Mouse (Mus musculus): ENCODE measurements around the gene Atp2c2. TPM values are rescaled to one million over a fixed set of nuclear protein-coding genes. Genes with fewer than 3 reads are reported as not detected.

Gene Atp2c2
- total RNA-seq, 2 experiments from 2014 or later = 0.14 TPM; not detected in 1

- no peak for DNase-seq (ENCODE audit: low spot score)
Measured at GRCm38 (mm10) chr8:119784141-119784574, 84.3 kb downstream of the Atp2c2 start.

DNA sequence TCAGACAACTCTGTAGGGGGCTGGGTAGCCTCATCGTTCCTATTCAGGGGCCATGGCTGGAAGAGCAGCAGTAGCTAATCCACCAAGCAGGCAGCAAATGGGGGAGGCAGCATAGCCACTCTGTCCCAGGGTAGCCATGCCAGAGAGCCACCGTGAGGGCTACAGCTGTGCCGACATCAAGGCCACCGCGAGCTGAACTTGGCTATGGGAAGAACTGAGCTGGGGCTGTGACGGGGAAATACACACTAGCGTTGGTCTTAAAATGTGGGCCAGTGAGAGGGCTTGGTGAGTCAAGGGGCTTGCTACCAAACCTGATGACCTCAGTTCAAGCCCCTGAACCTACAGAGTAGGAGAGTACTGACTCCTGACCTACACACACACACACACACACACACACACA, 84.9 kb downstream of the Atp2c2 start:
- DNase-seq (ENCODE audit: low spot score) = no peak

- DNase-seq (ENCODE audit: low spot score) = no peak
Measured at GRCm38 (mm10) chr8:119785764-119786405, 86.1 kb downstream of the Atp2c2 start.

DNA sequence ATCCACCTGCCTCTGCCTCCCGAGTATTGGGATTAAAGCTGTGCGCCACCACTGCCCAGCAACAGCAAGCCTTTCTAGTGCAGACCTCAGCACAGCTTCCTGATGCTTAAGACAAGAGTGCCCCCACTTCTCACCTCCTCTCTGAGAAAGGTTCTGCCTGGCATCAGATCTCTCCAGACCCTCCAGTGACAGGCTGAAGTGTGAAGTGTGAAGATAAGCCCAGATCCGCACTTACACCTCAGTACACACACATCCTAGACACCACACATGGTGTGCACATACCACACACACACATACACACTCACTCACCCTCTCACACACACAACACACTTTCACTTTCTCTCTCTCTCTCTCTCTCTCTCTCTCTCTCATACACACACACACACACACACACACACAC, 87.1 kb downstream of the Atp2c2 start:
- DNase-seq (ENCODE audit: low spot score) = no peak

GRCm38 (mm10) chr8:119787341-119787740, 87.5 kb downstream of the Atp2c2 start:
- DNase-seq (ENCODE audit: low spot score) = no peak

DNA sequence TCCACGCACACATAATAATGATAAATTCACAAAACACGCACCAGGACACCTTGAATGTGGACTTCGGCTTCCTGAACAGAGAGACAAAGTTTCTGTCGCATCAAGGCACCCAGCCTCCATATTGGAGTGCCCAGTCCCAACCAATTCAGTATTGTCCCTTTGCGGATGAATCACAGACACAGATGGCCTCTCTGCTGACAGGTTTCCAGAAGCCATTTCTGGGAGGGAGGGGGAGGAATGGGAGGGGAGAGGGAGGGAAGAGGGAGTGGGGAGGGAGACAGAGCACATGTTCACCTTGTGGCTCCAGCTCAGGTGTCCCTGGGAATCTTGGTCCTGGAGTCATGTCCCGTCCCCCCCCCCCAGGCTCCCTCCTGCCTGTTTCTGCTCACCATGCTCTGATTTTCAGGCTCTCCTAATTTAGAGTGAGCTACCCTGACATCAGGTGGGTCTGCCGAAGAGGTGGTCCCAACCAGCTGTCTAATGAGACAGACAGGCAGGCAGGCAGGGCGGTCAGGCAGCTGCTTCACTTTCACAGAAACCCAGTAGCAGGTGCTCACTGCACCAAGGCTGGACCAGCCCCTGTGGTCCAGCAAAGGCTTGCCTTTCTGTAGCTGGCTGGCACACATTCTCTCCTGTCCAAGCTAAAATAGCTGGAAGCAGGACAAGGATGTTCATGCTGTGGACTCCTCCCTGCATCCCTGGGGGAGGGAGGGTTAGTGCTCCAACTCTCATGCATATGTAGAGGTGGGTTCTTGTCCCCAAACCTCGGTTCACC, 89.0 kb downstream of the Atp2c2 start:
- no peak for DNase-seq (ENCODE audit: low spot score)

GRCm38 (mm10) chr8:119789581-119789980, 89.8 kb downstream of the Atp2c2 start:
- no peak for DNase-seq (ENCODE audit: low spot score)

DNA sequence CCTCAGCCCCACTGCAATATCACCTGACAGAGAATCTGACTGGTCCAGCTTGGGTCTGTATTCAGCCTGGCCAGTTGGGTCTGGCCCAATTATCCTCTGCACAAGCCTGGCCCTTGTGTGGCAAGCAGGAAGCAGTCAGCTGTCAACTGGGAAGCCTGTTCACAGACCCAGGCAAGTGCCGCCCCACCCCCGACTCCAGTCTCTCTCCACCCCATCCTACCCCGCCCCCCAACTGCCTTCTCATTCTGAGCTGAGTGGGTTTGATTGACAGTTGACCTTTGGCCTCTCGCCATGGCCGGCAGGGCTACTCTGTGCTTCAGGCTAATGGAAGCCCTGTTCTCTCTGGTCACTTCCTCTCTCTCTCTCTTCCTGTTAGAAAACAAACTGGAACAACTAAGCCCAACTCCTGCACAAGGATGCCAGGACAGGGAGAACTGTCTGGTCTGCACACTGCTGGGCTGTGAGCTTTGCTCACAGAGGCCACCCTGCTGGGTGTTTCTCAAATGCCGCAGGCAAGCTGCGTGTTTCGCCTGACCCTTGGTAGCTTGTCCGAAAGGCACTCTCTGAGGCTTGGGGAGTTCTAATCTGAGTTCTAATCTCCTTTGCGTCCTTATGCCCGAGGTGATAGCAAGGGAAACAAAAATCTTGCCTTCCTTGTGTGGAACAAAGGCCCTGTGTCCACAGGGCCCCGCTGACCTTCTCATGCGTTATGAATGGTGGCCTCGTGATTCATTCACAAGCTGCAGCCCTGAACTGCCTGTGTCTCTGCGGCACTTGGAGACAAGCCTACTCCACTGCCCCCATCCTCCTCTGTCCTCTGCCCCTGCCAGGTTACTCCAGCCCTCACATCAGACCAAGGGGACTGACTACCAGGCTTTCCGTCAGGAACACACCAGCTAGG, 92.2 kb downstream of the Atp2c2 start:
- DNase-seq (ENCODE audit: low spot score) = no peak

DNA sequence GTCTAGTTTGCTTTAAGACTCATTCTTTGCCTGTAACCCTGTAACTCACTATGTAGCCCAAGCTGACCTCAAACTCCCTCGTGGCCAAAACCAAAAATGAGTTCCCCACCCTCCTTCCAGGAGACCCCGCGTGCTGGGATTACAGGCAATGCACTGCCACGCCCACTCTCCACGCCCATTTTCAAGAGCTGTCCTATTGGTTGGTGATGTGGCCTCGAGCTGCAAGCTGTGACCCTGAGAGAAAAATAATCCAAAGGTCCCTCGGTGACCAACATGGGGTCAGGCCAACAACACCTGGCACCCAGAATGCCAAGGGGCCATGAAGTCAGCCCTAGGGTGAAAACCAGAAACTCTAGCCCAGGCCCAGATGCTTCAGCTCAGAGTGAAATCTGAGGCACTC, 94.9 kb downstream of the Atp2c2 start:
- no peak for DNase-seq (ENCODE audit: low spot score)

- DNase-seq (ENCODE audit: low spot score) = no peak
Measured at GRCm38 (mm10) chr8:119795651-119796050, 95.8 kb downstream of the Atp2c2 start.

DNA sequence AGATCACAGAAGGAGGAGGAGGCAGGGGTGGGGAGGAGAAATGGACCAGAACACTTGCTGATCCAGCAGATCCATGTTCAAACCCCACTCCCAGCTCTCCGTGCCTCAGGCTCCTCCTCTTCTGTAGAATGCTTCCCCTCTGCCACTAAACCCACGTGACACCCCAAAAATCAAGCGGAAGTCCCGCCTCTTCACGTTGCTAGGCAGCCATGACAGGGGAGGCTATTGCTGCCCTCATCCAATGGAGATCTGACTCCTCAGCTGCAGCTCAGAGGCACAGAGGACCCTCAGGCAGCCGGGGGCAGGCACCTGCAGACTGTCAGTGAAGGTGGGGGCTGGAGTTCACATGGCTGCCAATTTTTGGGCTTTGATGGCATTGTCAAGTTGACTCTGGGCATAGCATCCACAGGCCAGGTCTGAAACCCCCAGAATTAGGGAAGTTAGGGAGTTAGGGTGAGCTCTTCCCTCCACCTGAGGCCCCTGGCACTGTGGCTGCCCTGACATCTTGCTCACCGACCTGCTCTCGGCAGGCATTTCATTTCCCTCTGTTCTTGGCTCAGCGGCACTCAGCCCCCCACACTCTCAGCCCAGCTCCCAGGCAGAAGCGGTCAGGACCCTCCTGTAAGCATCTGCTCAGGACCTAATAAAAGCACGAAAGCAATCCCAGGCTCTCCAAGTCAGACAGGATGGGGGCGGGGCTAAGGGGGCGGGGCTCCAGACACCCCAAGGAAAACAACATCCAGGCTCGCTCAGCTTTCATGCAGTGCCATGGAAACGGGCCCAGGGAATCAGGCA, 98.6 kb downstream of the Atp2c2 start:
- no peak for DNase-seq (ENCODE audit: low spot score)

GRCm38 (mm10) chr8:119798965-119799264, 99.1 kb downstream of the Atp2c2 start:
- no peak for DNase-seq (ENCODE audit: low spot score)

DNA sequence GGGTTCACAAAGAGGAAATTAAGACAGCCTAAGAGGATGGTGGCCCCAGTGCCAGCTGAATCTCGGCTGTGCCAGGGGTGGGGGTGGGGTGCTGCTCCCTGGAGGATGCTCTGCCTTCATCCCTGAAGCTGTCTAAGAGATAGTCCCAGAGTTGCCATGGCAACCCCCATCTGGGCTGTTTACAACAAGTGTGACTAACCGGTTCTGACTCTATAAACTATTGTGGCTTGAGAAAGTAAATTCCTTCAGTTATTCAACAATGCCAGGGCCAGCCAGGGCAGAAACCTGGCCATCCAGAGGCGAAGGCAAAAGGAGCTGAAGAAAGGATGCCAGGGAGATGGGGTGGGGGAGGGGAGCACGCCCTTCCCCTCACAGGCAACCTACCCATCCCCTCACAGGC, 101.4 kb downstream of the Atp2c2 start:
- no peak for DNase-seq (ENCODE audit: low spot score)

DNA sequence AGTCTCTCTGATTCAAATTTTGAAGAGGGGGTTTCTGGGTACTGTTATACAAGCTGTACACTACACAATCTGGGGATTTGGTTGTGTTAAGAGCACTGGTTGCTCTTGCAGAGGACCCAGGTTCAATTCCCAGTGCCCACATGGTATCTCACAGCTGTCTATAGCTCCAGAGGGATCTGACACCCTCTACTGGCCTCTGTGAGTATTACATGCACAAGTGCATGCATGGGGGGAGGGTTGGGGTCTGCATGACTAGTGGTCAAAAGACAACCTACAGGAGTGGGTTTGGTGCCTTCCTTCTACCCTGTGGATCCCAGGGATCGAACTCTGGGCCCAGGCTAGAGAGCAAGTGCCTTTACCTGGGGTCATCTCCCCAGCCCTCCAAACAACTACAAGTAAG, 102.8 kb downstream of the Atp2c2 start:
- DNase-seq (ENCODE audit: low spot score) = no peak

DNA sequence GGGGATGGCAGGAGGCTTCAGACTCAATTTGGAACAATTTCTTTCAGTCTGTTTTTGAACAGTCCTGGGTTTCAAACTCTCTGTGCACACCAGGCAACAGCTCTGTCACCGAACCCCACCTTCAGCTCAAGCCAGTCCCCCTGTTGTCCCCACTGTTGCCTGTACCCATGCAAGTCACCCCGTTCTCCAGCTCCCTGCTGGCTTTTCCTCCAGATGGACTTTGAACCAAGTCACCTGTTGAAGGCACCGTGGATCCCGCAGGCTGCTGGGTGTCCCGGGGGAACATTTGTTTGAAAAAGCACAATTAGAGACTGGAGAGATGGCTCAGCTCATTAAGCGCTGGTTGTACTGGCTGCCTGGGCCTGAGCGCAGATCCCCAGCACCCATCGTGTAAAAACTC, 105.5 kb downstream of the Atp2c2 start:
- DNase-seq (ENCODE audit: low spot score) = no peak

- no peak for DNase-seq (ENCODE audit: low spot score)
Measured at GRCm38 (mm10) chr8:119806422-119807263, 106.8 kb downstream of the Atp2c2 start.
